Mouse (Mus musculus): ENCODE results near the gene Kctd20.

Gene Kctd20

DNA sequence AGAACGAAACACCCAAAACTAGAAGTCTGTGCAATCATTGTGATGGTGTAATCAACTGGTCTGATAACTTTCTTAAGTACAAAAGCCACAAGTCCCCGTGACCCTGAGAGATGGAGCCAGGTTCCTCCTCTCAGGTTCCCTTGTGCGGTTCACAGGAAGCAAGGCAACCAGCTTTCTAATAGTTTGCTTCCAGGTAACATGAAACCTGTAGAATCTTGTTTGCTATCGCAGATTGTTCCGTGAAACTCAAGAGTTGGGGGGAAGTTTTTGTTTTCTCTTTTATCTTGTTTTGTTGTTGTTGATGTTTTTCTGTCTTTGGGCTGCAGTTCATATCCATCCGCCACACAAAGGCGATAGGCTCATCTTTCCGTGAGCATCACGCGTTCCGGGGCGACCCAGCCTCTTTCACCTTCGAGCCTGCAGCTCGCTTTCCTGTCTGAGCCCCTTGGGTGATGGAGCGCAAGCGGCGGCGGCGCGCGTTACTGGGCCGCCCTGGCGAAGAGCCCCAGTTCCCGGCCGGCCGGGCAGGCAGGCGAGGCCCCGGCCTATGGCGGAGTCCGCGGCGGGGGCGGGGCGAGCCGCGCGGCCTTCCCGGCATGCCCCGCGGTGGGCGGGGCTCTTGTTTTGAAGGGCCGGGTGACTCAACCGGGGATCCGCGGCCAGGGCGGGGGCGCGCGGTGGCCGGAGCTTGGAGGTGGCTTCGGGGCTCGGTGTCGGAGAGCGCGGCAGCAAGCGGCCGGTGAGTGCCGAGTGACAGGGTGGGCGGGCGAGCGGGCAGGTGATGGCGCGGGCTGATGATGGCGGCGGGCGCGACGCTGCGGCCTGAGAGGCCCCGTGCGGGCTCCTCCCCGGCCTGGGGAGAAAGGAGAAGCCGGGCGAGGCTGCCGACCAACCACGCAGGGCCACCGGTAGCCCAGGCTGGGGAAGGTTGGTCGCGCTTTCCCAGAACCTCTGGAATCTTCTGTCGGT, at the start of gene Kctd20:
Gene Kctd20, plus strand, starts transcription at position 120 of the 969 bp plus-strand sequence.
- peak; percentile 90 for ATAC-seq (ENCODE audit: insufficient number of reproducible peaks, low FRiP score, low TSS enrichment)

GRCm38 (mm10) chr17:28904546-28905376, 47.0 kb upstream of the Kctd20 start:
- ATAC-seq (ENCODE audit: insufficient number of reproducible peaks, low FRiP score, low TSS enrichment): no peak; the same call in 1 of the 2 replicates

DNA sequence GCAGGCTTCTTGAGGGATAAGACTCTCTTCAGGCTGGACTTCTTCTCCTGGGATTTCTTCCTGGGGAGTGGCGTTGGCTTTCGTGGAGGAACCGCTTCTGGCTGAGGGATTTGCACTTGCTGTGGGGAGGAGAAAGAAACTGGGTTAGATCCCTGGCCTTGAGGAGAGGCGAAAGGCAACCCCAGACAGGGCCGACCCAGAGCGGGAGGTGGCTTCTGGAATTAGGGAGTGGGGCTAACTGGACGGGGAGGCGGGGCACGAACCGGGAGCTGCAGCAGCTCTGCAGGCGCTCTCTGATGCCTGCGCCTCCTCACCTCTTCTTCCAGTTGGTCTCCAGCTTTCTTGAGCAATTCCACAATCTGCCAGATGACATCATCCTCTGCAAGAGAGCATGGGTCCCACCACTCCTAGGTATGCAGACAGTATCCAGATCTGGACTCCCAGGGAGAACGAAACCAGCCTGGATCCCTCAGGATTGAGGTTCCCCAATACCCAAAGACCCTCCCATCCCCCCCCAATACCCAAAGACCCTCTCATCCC, 46.3 kb upstream of the Kctd20 start:
- ATAC-seq (ENCODE audit: insufficient number of reproducible peaks, low FRiP score, low TSS enrichment): no peak

DNA sequence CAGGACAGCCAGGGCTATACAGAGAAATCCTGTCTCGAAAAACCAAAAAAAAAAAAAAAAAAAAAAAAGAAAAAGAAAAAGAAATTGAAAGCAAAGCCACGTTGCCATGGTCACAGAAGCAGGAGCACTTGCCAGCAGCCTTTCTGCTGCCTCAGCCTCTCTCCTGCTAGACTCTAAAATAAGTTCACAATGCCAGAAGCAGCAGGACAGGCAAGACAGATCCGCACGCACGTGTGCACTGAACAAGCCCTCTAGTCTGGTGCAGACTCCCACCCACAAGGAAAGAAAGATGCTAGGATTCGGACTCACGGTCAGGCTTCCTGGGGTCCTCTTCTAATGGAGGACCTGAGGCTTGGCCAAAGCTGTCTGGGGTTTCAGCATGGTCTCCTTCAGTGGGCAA, 43.8 kb upstream of the Kctd20 start:
- no peak for ATAC-seq (ENCODE audit: insufficient number of reproducible peaks, low FRiP score, low TSS enrichment)

DNA sequence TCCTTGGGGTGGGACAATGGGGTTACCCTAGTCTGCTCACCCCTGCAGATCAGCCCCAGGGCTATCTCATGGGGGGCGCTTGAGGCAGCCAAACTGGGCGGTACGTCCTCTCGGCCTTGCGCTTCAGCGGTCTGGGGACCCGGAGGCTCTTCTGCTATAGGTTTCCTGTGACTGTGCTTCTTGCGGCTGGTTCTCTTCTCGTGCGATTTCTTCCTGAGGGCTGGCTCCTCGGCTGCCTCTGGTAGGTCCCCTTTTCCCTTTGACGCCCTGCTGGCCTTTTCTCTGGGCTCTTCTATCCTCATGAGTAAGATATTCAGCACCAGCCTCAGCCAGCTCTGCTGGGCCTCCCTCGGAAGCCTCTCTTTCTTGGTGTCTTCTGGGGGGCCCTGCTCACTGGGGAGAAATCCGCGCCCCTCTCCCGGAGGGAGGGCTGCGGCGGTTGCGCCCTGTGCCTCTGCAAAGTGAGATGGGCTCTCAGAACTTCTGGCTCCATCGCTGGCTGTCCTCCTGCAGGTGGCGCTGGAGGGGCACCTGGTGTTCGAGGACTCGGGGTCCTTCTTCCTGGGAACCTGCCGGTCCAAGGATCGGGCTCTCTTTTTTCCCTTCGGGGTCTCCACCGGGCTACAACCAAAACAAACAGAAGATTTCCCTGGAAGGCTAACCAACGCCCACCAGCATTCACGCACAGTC, 42.4 kb upstream of the Kctd20 start:
- no peak for ATAC-seq (ENCODE audit: insufficient number of reproducible peaks, low FRiP score, low TSS enrichment)

DNA sequence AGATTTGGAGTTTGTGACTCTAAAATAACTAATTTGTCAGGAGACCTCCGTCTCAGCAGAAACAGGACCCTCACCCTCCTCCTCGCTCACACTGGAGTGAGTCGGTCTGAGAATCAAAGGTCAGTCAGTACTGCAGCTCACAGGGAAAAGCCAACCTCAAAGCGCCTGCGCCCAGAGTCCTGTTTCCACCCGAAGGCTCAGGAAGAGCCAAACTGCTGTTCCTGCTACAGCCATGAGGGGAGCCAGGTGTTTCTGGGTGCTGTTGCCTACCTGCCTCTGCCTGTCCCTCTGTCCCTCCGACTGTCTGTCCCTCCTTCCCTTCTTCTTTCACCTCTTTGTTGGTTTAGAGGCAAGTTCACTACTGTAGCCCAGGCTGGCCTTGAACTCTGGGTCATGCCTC, 41.6 kb upstream of the Kctd20 start:
- no peak for ATAC-seq (ENCODE audit: insufficient number of reproducible peaks, low FRiP score, low TSS enrichment)

DNA sequence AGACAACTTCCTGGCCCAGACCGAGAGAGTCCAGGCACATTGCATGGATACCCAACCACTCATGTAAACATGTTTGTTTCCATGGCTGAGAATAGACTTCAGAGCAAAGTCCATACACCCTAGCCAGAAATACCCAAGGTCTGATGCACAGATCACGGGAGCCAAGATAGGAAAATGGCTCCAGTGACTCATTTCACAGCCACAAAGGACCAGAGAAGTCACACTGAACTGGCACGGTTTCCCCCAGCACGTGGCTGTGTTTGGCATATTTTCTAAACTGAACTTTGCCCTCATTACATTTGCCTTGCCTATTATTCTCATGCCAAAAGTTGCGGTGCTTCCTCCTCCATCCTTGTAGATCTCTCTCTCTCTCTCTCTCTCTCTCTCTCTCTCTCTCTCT, 38.5 kb upstream of the Kctd20 start:
- ATAC-seq (ENCODE audit: insufficient number of reproducible peaks, low FRiP score, low TSS enrichment): no peak

GRCm38 (mm10) chr17:28913940-28914339, 37.8 kb upstream of the Kctd20 start:
- no peak for ATAC-seq (ENCODE audit: insufficient number of reproducible peaks, low FRiP score, low TSS enrichment)

GRCm38 (mm10) chr17:28915060-28915628, 36.6 kb upstream of the Kctd20 start, which contains the start of gene 4930539E08Rik:
TSS of gene 4930539E08Rik (minus strand) at chr17:28915324.
- ATAC-seq (ENCODE audit: insufficient number of reproducible peaks, low FRiP score, low TSS enrichment): no peak

DNA sequence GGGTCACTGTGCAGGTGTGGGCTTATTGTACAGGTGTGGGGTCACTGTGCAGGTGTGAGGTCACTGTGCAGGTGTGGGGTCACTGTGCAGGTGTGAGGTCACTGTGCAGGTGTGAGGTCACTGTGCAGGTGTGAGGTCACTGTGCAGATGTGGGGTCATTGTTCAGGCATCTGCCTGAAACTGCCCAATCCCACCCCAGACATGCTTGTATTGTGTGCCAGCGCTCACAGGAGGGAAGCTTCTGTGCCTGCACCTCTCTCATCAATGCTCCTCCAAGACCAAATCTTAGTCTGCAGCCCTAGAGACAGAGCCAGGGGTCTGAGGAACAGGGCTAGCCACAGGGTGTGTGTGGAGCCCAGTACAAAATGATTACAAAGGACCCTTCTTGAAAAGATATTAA, 35.2 kb upstream of the Kctd20 start:
- ATAC-seq (ENCODE audit: insufficient number of reproducible peaks, low FRiP score, low TSS enrichment): no peak

DNA sequence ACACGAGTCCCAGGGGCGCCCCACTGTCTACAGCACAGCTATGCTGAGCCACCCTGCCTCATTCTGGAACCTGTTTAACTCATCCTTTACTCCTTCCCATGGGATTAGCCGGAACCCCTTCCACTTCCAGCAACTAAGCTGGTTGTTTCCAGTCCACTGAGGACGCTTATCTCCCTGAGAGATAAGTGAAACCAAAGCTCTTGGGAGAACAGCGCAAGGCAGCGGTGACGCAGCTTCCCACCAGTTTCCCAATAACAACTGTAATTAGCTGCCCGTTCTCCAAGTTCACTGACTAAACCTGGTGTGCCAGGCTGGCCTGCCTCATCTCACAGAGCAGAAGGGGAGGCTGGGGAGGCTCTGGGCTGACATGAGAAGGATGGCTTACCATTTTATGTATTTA, 30.7 kb upstream of the Kctd20 start:
- ATAC-seq (ENCODE audit: insufficient number of reproducible peaks, low FRiP score, low TSS enrichment): no peak

DNA sequence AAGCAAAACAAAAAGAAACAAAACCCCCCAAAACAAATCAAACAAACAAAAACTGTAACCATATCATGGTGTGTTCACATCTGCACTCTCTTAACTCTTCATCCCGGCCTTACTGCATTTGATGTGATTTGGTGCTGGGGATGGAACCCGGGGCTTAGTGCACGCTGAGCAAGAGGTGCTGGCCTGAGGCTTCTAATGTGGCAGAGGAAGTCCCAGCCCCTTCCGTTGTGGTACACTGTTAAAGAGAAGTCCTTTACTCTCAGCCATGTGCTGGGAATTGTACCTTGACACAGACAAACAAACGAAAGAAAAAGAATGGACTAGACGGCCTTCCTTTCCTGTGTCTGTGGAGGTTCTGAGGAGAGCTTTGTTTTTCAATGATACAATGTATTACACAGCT, 29.7 kb upstream of the Kctd20 start:
- ATAC-seq (ENCODE audit: insufficient number of reproducible peaks, low FRiP score, low TSS enrichment): no peak

GRCm38 (mm10) chr17:28924957-28925595, 26.7 kb upstream of the Kctd20 start:
- ATAC-seq (ENCODE audit: insufficient number of reproducible peaks, low FRiP score, low TSS enrichment): no peak

GRCm38 (mm10) chr17:28926380-28926779, 25.4 kb upstream of the Kctd20 start:
- peak; percentile 52; the same call in 1 of the 2 replicates for ATAC-seq (ENCODE audit: insufficient number of reproducible peaks, low FRiP score, low TSS enrichment)

DNA sequence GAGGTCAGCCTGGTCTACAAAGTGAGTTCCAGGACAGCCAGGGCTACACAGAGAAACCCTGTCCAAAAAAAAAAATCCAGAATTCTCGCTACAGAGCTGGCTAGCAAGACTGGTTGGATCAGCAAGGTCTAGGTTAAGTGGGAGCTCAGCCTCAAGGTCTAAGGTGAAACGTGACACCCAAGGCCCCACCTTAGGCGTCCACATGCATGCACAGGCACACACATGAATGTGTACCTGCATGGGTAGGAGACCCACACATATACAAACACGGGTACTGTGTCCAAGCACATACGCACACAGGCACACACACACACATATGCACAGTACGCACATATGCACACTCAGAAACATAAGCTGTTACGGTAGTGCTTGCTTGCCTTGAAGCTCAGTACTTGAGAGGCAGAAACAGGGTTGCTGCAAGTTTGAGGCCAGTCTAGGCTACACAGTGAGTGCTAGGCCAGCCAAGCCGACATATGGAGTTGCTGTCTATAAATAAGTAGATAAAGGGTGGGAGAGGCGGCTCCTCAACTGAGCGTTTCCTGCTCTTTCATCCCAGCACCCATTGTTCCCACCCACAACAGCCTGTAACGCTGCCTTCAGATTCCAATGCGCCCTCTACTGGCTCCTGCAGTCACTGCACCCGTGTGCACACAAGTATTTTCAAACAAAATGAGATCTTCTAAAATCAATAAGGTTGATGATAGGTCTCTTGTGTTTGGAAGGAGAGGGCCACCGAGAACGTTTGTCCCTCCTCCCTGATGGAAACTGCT, 24.7 kb upstream of the Kctd20 start:
- ATAC-seq (ENCODE audit: insufficient number of reproducible peaks, low FRiP score, low TSS enrichment): no peak

GRCm38 (mm10) chr17:28928004-28928403, 23.7 kb upstream of the Kctd20 start:
- no peak for ATAC-seq (ENCODE audit: insufficient number of reproducible peaks, low FRiP score, low TSS enrichment)

- no peak for ATAC-seq (ENCODE audit: insufficient number of reproducible peaks, low FRiP score, low TSS enrichment)
Measured at GRCm38 (mm10) chr17:28929369-28929768, 22.4 kb upstream of the Kctd20 start.

- ATAC-seq (ENCODE audit: insufficient number of reproducible peaks, low FRiP score, low TSS enrichment): no peak
Measured at GRCm38 (mm10) chr17:28930392-28931074, 21.2 kb upstream of the Kctd20 start.
